Mouse (Mus musculus) testis, adult 2 months (tissue): ENCODE results near the gene Samd4. TPM values are rescaled to one million over a fixed set of nuclear protein-coding genes. Genes with fewer than 3 reads are reported as not detected.

Source experiments
- H3K27ac ChIP-seq: fragments of 200-500 bp; 2 replicates; pipeline ENCODE4 v1.5.1; 2012; ENCODE audit warnings: low read depth, low read length; ENCODE audit not compliant: control insufficient read depth, insufficient read depth
- H3K27me3 ChIP-seq: fragments of 200-500 bp; 2 replicates; pipeline ENCODE4 v1.6.1; 2012; ENCODE audit warnings: mild to moderate bottlenecking, low read length, moderate library complexity; ENCODE audit not compliant: control insufficient read depth, insufficient read depth
- H3K36me3 ChIP-seq: fragments of 200-500 bp; 2 replicates; pipeline ENCODE4 v1.6.1; 2012; ENCODE audit warnings: mild to moderate bottlenecking, low read length; ENCODE audit not compliant: control insufficient read depth, insufficient read depth
- H3K4me1 ChIP-seq: fragments of 200-500 bp; 2 replicates; pipeline ENCODE4 v1.6.1; 2012; ENCODE audit warnings: low read length; ENCODE audit not compliant: control insufficient read depth, insufficient read depth
- H3K4me3 ChIP-seq: fragments of 200-500 bp; 2 replicates; pipeline ENCODE4 v1.5.1; 2012; ENCODE audit warnings: low read depth, mild to moderate bottlenecking, low read length, moderate library complexity, mixed read lengths; ENCODE audit not compliant: control insufficient read depth
- CTCF ChIP-seq: fragments of 200-500 bp; IDR thresholded peaks from 2 replicates; pipeline ENCODE4 v1.5.1; 2012; ENCODE audit warnings: low read depth, mild to moderate bottlenecking, inconsistent platforms, low read length, moderate library complexity; ENCODE audit not compliant: control insufficient read depth, insufficient read depth, insufficient replicate concordance
- POLR2A ChIP-seq: fragments of 200-500 bp; IDR thresholded peaks from 2 replicates; pipeline ENCODE4 v1.6.1; 2012; ENCODE audit warnings: low read depth, mild to moderate bottlenecking, inconsistent platforms, low read length, moderate library complexity; ENCODE audit not compliant: control insufficient read depth
- polyA plus RNA-seq: library from polyadenylated mRNA; depleted of rRNA; stranded (reverse); fragments of >200 nt; gene quantifications from 2 replicates; pipeline ENCODE4 v1.2.3, GENCODE M21; 2012

The Samd4 gene
- polyA plus RNA-seq, 1 experiment, result 693 TPM

DNA sequence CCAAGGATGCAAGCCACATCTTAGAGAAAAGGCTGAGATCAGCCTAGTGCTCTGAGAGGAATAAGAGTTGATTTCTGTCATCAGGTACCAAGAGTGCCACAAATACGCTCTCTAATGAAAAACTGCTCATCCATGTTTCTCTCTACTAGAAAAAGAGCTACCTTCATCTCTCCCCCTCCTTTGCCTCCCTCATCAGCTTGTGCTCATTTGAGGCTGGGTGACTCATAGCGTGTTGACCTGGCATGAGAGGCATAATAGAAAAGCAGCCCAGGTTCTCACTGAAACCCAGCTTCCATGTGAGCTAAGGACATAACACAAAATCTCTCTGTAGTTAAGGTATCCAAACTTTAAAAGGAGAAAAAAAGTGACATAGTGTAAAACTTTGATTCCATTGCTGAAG lies 176.3 kb downstream of the Samd4 start:
- Histone ChIP-seq H3K27ac (no peak overlapping the region), H3K4me3 (no peak overlapping the region), H3K4me1 (no peaks in the 10 kb centered on the region), H3K27me3 (no peaks in the 10 kb centered on the region), H3K36me3 (no peaks in the 10 kb centered on the region)
- TF ChIP-seq POLR2A (no peak), CTCF (no peak)

- TF ChIP-seq CTCF (no peak), POLR2A (no peak)
- Histone ChIP-seq H3K36me3 (no peaks in the 10 kb centered on the region), H3K27me3 (no peaks in the 10 kb centered on the region), H3K27ac (no peak overlapping the region), H3K4me1 (no peaks in the 10 kb centered on the region), H3K4me3 (peak overlapping the region; percentile 3)
Measured at GRCm38 (mm10) chr14:47065067-47065466, 182.4 kb downstream of the Samd4 start.

DNA sequence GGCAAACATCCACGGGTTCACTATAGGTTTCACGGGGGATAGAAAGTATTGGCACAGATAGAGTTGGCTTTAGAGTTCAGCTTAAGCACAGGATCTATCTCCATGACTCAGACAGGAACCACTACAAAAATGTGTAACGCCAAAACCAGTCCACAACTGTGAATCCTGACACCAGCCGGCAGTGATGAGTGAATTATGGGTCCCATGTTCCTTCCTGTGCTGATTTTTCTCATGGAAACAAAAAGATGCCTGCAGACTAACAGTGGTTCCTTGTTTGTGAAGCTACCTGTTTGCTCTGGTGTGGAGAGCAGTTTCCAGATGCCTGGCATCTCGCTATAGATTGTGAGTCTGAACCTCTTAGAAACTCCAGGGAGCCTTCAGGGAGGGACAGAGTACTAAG lies 184.2 kb downstream of the Samd4 start:
- no peak overlapping the region for H3K27ac ChIP-seq
- H3K4me1 ChIP-seq, result no peaks in the 10 kb centered on the region
- no peak for TF ChIP-seq CTCF
- TF ChIP-seq POLR2A, result no peak
- no peaks in the 10 kb centered on the region for H3K36me3 ChIP-seq
- H3K4me3 ChIP-seq, result peak overlapping the region; percentile 30
- H3K27me3 ChIP-seq, result no peaks in the 10 kb centered on the region

- Histone ChIP-seq H3K4me1 (peaks cover 2% of the 10 kb centered on the region; the same call in 1 of the 2 replicates), H3K4me3 (peak overlapping the region; percentile 75), H3K27ac (no peak overlapping the region), H3K36me3 (no peaks in the 10 kb centered on the region), H3K27me3 (no peaks in the 10 kb centered on the region)
- TF ChIP-seq POLR2A (no peak), CTCF (peak; percentile 58; the same call in 1 of the 2 replicates)
Measured at GRCm38 (mm10) chr14:47074045-47074666, 191.5 kb downstream of the Samd4 start.

GRCm38 (mm10) chr14:47075010-47075677 lies 192.5 kb downstream of the Samd4 start:
- no peak overlapping the region for H3K27ac ChIP-seq

GRCm38 (mm10) chr14:47075856-47076255 lies 193.2 kb downstream of the Samd4 start:
- Histone ChIP-seq H3K4me1 (peaks cover 2% of the 10 kb centered on the region; the same call in 1 of the 2 replicates), H3K27me3 (no peaks in the 10 kb centered on the region), H3K27ac (no peak overlapping the region), H3K4me3 (peak overlapping the region; percentile 60), H3K36me3 (no peaks in the 10 kb centered on the region)
- TF ChIP-seq CTCF (no peak), POLR2A (no peak)

More at GRCm38 (mm10) chr14:47075010-47075677, 192.5 kb downstream of the Samd4 start:
- Histone ChIP-seq H3K36me3 (no peaks in the 10 kb centered on the region), H3K4me1 (peaks cover 2% of the 10 kb centered on the region; the same call in 1 of the 2 replicates), H3K27me3 (no peaks in the 10 kb centered on the region), H3K4me3 (peak overlapping the region; percentile 75)
- no peak for TF ChIP-seq POLR2A
- no peak for TF ChIP-seq CTCF

DNA sequence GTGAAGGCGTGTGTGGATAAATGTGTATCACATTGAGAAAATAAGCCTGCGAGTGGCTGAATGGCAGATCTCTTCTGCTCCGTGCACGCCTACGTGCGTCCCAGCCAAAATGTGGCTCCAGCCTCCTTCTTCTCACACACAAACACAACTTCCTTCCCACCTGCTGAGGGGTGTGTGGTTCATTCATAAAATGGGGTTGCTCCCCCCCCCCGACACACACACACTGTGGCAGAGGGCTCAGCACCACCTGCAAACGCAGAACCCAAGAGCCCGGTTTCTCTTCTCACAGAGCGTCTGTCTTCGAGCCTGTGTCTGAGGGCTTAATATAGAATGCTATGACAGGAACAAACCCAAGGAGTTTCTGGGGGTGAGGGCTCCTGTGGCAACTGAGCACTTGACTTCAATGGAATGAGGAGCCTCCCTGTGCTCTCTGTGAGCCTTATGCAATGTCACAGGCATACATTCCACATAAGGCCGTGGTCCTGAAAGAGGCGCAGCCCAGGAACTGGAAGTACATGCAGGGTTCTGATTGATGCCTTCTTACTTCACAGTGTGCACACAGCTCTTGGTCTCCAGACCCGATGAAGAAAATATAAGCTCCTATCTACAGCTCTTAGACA lies 194.4 kb downstream of the Samd4 start:
- Histone ChIP-seq H3K4me1 (peaks cover 2% of the 10 kb centered on the region; the same call in 1 of the 2 replicates), H3K36me3 (no peaks in the 10 kb centered on the region), H3K27ac (no peak overlapping the region), H3K27me3 (no peaks in the 10 kb centered on the region), H3K4me3 (peak overlapping the region; percentile 69)
- no peak for TF ChIP-seq POLR2A
- no peak for TF ChIP-seq CTCF
